Mouse (Mus musculus): ENCODE data around the gene Anks6. TPM values are rescaled to one million over a fixed set of nuclear protein-coding genes. Genes with fewer than 3 reads are reported as not detected.

The Anks6 gene
- polyA plus RNA-seq, 1 experiment from 2014 or later, result 2.9 TPM

DNA sequence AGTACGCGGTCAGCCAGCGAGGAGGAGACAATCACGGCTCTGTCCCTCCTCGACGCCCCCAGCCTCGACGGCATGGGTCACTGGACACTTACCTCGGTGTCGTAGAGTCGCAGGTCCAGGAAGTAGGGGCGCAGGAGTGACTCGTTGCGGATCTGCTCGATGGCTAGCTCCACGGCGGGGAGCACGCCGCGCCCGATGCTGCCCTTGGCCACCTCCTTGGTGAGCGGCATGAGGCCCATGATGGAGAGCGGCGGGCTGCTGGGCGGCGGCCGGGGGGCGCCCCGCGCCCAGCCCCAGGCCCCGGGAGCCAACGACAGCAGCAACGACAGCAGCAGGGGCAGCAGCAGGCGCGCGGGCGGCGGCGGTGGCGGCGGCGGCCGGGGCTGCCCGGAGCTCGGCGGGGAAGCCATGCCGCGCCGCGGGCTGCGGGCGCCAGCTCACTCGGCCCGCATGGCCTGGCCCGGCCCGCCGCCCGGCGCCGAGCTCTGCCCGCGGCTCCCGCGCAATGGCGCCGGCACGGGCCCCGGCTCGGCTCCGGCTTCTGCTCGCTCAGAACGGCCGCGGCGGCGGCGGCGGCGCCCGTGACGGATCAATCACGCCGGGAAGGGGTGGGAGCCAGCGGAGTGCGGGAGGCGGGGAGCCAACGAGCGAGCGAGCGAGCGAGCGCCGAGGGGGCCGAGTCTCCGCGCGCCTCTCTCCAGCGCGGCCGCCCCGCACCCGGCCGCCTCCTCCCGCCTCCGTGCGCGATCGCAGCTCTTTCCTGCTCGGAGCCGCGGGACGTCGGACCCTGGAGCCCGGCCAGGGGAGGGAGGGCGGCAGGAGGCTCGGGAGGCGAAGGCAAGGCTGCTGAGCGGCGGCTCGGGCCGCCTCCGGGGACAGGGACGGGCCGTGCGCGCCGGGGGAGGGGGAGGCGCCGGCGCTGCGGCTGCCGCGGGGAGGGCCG, 65.9 kb downstream of the Anks6 start, which contains the start of gene Gabbr2:
Gabbr2 (minus strand) TSS at position 858 of the 943 bp plus-strand sequence.
- peak within 1 kb of the TSS; percentile 97 for H3K4me2 ChIP-seq (ENCODE audit: low read depth, low read length)
- H3K4me1 ChIP-seq (ENCODE audit: control insufficient read depth, insufficient read depth, low read length), result peaks cover 2% of the 10 kb centered on the region; the same call in 1 of the 2 replicates
- peaks cover 42% of the 10 kb centered on the region for H3K27me3 ChIP-seq (ENCODE audit: control insufficient read depth, insufficient read depth, low read length)
- H3K36me3 ChIP-seq (replicated peaks; ENCODE audit: control insufficient read depth, insufficient read depth, low read depth, low read length), result no peaks in the 10 kb centered on the region
- H3K9me3 ChIP-seq (replicated peaks; ENCODE audit: control insufficient read depth, low read length), result no peaks in the 10 kb centered on the region
- peak within 1 kb of the TSS; percentile 41 for H3K9ac ChIP-seq (replicated peaks; ENCODE audit: low read length)
- H3K27ac ChIP-seq (replicated peaks; ENCODE audit: low read depth, low read length), result no peak within 1 kb of the TSS
- DNase-seq (ENCODE audit: low spot score) (peak; percentile 32), ATAC-seq (replicated peaks; ENCODE audit: insufficient number of reproducible peaks, low FRiP score, low TSS enrichment, low read depth) (no peak)
- H3K4me3 ChIP-seq (ENCODE audit: low read depth, low read length), result peak within 1 kb of the TSS; percentile 49
- 2% methylated on average over 85 of the region's 134 CpGs for WGBS

DNA sequence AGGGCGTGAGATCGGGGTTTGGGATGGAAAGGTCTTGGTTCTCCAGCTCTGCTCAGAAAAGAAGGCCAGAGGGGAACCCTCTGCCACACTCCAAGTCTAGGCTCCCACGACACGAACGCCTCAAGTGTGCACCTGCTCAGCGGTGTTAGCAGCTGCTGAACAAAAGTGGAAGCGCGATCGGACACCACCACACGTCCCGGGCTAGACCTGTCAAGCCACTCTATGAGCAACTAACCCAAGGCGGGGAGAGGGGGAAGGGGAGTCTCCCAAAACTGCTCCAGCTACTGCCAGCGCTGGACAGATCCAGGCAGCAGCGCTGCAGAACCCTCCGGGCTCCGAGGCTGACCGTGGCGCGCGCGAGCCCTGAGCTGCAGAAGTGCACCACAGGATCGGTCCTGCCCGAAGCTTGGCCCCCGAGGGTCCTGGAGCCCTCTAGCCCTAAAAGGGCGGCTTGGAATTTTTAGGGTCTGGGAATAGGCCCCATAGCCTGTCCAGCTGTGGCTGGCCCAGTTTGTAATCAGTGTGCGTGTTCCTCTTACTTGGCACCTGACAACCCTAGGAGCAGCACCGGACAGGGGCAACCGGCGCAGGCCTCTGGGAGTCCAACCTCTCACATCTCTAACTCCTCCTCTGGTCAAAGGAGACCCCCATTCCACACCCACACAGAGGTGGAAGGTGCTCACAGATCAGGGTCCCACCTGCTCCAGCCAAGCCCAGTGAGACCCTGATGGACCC, 66.8 kb downstream of the Anks6 start:
- no peak for ATAC-seq (replicated peaks; ENCODE audit: insufficient number of reproducible peaks, low FRiP score, low TSS enrichment, low read depth)
- H3K27ac ChIP-seq (replicated peaks; ENCODE audit: low read depth, low read length), result no peak overlapping the region
- peak overlapping the region; percentile 49; the same call in 1 of the 2 replicates for H3K4me3 ChIP-seq (ENCODE audit: low read depth, low read length)
- no peak overlapping the region for H3K9ac ChIP-seq (replicated peaks; ENCODE audit: low read length)
- H3K27me3 ChIP-seq (ENCODE audit: control insufficient read depth, insufficient read depth, low read length), result peaks cover 42% of the 10 kb centered on the region
- DNase-seq (ENCODE audit: low spot score), result peak; percentile 62
- no peak overlapping the region for H3K4me2 ChIP-seq (ENCODE audit: low read depth, low read length)
- no peaks in the 10 kb centered on the region for H3K9me3 ChIP-seq (replicated peaks; ENCODE audit: control insufficient read depth, low read length)
- no peaks in the 10 kb centered on the region for H3K36me3 ChIP-seq (replicated peaks; ENCODE audit: control insufficient read depth, insufficient read depth, low read depth, low read length)
- peaks cover 2% of the 10 kb centered on the region; the same call in 1 of the 2 replicates for H3K4me1 ChIP-seq (ENCODE audit: control insufficient read depth, insufficient read depth, low read length)
- WGBS, result 2% methylated on average over 29 of the region's 29 CpGs

DNA sequence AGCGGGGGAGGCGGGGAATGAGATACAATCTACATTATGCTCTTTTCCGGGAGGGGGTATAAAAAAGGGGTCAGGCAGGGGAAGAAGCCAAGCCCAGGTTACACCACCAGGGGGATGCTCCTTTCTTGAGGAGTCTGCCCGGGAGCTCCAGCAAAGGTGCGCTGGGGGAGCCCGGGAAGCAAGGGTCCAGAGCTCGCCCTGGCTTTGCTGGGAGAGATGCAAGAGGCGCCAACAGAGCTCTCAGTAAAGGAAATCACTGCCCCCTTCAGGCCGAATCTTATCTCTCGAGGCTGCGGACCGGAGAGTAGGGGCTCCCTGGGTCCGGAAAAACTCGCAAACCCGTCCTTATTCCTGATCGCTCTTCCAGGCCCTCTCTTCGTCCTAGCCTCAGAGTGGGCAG, 67.4 kb downstream of the Anks6 start:
- ATAC-seq (replicated peaks; ENCODE audit: insufficient number of reproducible peaks, low FRiP score, low TSS enrichment, low read depth), result no peak; the same call in 1 of the 2 replicates
- no peaks in the 10 kb centered on the region for H3K9me3 ChIP-seq (replicated peaks; ENCODE audit: control insufficient read depth, low read length)
- H3K4me2 ChIP-seq (ENCODE audit: low read depth, low read length), result no peak overlapping the region
- WGBS, result 2% methylated on average over 17 of the region's 17 CpGs
- no peak overlapping the region for H3K9ac ChIP-seq (replicated peaks; ENCODE audit: low read length)
- no peak overlapping the region for H3K27ac ChIP-seq (replicated peaks; ENCODE audit: low read depth, low read length)
- H3K36me3 ChIP-seq (replicated peaks; ENCODE audit: control insufficient read depth, insufficient read depth, low read depth, low read length), result no peaks in the 10 kb centered on the region
- H3K4me3 ChIP-seq (ENCODE audit: low read depth, low read length), result no peak overlapping the region
- peaks cover 2% of the 10 kb centered on the region; the same call in 1 of the 2 replicates for H3K4me1 ChIP-seq (ENCODE audit: control insufficient read depth, insufficient read depth, low read length)
- peak; percentile 76 for DNase-seq (ENCODE audit: low spot score)
- H3K27me3 ChIP-seq (ENCODE audit: control insufficient read depth, insufficient read depth, low read length), result peaks cover 42% of the 10 kb centered on the region

DNA sequence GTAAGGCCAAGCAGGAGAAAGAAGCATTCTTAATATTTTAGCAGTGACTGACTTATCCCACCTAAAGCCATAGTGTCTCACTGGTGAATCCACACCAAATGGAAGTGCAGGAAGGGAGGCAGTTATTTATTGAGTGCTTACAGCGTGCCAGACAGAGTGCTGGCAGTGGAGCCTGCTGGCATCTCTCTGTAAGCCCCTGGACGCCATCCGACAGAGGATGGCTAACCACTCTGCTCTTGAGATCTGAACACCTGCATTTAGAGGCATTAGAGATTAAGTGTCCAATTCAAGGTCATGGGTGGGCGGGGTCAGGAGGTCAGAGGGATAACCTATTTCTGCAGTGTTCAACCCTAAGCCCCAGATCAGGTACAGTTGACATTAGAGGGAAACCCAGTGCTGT, 68.4 kb downstream of the Anks6 start:
- 79% methylated on average over 4 of the region's 4 CpGs for WGBS
- Histone ChIP-seq H3K36me3 (replicated peaks; ENCODE audit: control insufficient read depth, insufficient read depth, low read depth, low read length) (no peaks in the 10 kb centered on the region), H3K4me2 (ENCODE audit: low read depth, low read length) (no peak overlapping the region), H3K27me3 (ENCODE audit: control insufficient read depth, insufficient read depth, low read length) (peaks cover 40% of the 10 kb centered on the region), H3K27ac (replicated peaks; ENCODE audit: low read depth, low read length) (no peak overlapping the region), H3K4me3 (ENCODE audit: low read depth, low read length) (no peak overlapping the region), H3K9me3 (replicated peaks; ENCODE audit: control insufficient read depth, low read length) (no peaks in the 10 kb centered on the region), H3K4me1 (ENCODE audit: control insufficient read depth, insufficient read depth, low read length) (peaks cover 2% of the 10 kb centered on the region; the same call in 1 of the 2 replicates), H3K9ac (replicated peaks; ENCODE audit: low read length) (no peak overlapping the region)
- no peak for ATAC-seq (replicated peaks; ENCODE audit: insufficient number of reproducible peaks, low FRiP score, low TSS enrichment, low read depth)
- no peak for DNase-seq (ENCODE audit: low spot score)

DNA sequence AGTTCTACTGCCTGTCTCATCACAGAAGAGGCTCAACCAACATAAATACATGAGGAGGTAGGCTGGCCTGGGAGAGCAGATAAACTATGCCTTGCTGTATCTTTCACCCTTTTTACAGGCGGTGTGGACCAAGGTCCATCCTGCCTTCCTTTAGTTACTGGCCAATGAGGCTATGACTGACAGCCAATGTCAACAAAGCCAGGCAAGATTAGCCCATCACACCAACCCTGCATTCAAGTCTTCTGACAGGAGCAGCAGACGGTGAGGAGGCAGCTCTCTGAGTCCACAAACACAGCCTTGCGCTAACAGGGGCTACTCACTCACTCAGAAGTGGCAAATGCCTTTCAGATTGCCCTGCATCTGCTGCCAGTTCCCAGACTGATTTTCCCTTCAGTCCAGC, 69.0 kb downstream of the Anks6 start:
- Histone ChIP-seq H3K9ac (replicated peaks; ENCODE audit: low read length) (no peak overlapping the region), H3K4me1 (ENCODE audit: control insufficient read depth, insufficient read depth, low read length) (peaks cover 2% of the 10 kb centered on the region; the same call in 1 of the 2 replicates), H3K36me3 (replicated peaks; ENCODE audit: control insufficient read depth, insufficient read depth, low read depth, low read length) (no peaks in the 10 kb centered on the region), H3K4me2 (ENCODE audit: low read depth, low read length) (no peak overlapping the region), H3K9me3 (replicated peaks; ENCODE audit: control insufficient read depth, low read length) (no peaks in the 10 kb centered on the region), H3K27me3 (ENCODE audit: control insufficient read depth, insufficient read depth, low read length) (peaks cover 40% of the 10 kb centered on the region), H3K4me3 (ENCODE audit: low read depth, low read length) (no peak overlapping the region), H3K27ac (replicated peaks; ENCODE audit: low read depth, low read length) (no peak overlapping the region)
- WGBS, result 64% methylated on average over 3 of the region's 3 CpGs
- ATAC-seq (replicated peaks; ENCODE audit: insufficient number of reproducible peaks, low FRiP score, low TSS enrichment, low read depth), result no peak
- DNase-seq (ENCODE audit: low spot score), result no peak

DNA sequence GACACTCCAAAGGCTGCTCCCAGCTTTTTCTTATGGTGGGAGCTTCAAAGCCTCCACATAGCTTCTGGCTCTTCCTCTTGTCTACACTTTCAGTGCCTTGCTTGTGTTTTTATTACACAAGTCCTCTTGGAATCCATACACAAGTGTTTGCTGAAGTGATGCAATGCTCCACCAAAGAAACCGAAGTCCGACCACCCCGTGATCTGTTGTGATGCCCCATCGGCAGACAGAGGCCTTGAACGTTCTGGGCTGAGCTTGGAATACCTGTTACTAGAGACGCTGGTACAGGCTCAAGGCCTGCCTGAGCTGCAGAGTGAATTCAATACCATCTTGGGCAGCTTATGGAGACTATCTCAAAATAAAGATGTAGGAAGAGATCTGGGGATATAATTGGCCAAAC, 69.4 kb downstream of the Anks6 start:
- no peak for ATAC-seq (replicated peaks; ENCODE audit: insufficient number of reproducible peaks, low FRiP score, low TSS enrichment, low read depth)
- 88% methylated on average over 6 of the region's 6 CpGs for WGBS
- H3K27me3 ChIP-seq (ENCODE audit: control insufficient read depth, insufficient read depth, low read length), result peaks cover 40% of the 10 kb centered on the region
- H3K4me1 ChIP-seq (ENCODE audit: control insufficient read depth, insufficient read depth, low read length), result peaks cover 2% of the 10 kb centered on the region; the same call in 1 of the 2 replicates
- no peak overlapping the region for H3K27ac ChIP-seq (replicated peaks; ENCODE audit: low read depth, low read length)
- H3K4me3 ChIP-seq (ENCODE audit: low read depth, low read length), result no peak overlapping the region
- H3K9me3 ChIP-seq (replicated peaks; ENCODE audit: control insufficient read depth, low read length), result no peaks in the 10 kb centered on the region
- no peak overlapping the region for H3K9ac ChIP-seq (replicated peaks; ENCODE audit: low read length)
- no peak for DNase-seq (ENCODE audit: low spot score)
- no peaks in the 10 kb centered on the region for H3K36me3 ChIP-seq (replicated peaks; ENCODE audit: control insufficient read depth, insufficient read depth, low read depth, low read length)
- no peak overlapping the region for H3K4me2 ChIP-seq (ENCODE audit: low read depth, low read length)

DNA sequence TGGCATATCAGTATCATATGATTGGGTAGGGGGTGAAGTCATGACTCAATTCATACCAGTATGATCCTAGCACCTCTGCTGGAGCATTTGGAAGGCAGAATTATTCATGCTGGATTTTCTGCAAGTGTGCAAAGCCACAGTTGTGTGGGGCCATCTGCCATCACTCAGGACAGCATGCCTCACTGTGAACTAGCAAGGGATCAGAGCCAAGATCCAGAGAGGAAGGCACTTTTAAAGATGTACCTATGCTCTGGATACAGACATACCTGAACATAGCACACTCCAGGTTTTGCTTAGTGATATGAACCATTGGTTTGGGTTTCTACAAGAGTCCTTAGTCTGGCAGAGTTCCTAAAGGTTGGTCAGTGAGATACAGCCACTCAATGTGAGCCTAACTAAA, 71.2 kb downstream of the Anks6 start:
- Histone ChIP-seq H3K27ac (replicated peaks; ENCODE audit: low read depth, low read length) (no peak overlapping the region), H3K9ac (replicated peaks; ENCODE audit: low read length) (no peak overlapping the region), H3K36me3 (replicated peaks; ENCODE audit: control insufficient read depth, insufficient read depth, low read depth, low read length) (no peaks in the 10 kb centered on the region), H3K4me3 (ENCODE audit: low read depth, low read length) (no peak overlapping the region), H3K27me3 (ENCODE audit: control insufficient read depth, insufficient read depth, low read length) (peaks cover 22% of the 10 kb centered on the region), H3K4me2 (ENCODE audit: low read depth, low read length) (no peak overlapping the region), H3K9me3 (replicated peaks; ENCODE audit: control insufficient read depth, low read length) (no peaks in the 10 kb centered on the region), H3K4me1 (ENCODE audit: control insufficient read depth, insufficient read depth, low read length) (peaks cover 1% of the 10 kb centered on the region; the same call in 1 of the 2 replicates)
- no peak for DNase-seq (ENCODE audit: low spot score)
- no peak for ATAC-seq (replicated peaks; ENCODE audit: insufficient number of reproducible peaks, low FRiP score, low TSS enrichment, low read depth)

Measured in embryonic facial prominence, embryonic 11.5 days (tissue).